Mouse (Mus musculus) right cerebral cortex, postnatal 25 days (tissue): ENCODE results near the gene Gm21974.
"Not testable (repeated sequence)": the region's sequence is repeated elsewhere in the genome, so short reads cannot be mapped to it uniquely, and the experiment has no call there.

ENCODE experiments used
- DNase-seq: peaks from one replicate; pipeline ENCODE4 v3.0.0; 2022

The Gm21974 gene

GRCm38 (mm10) chr7:127875627-127876001, 19.6 kb downstream of the Gm21974 start:
- DNase-seq: peak; percentile 95

GRCm38 (mm10) chr7:127874812-127875626, 20.2 kb downstream of the Gm21974 start:
- no peak for DNase-seq

DNA sequence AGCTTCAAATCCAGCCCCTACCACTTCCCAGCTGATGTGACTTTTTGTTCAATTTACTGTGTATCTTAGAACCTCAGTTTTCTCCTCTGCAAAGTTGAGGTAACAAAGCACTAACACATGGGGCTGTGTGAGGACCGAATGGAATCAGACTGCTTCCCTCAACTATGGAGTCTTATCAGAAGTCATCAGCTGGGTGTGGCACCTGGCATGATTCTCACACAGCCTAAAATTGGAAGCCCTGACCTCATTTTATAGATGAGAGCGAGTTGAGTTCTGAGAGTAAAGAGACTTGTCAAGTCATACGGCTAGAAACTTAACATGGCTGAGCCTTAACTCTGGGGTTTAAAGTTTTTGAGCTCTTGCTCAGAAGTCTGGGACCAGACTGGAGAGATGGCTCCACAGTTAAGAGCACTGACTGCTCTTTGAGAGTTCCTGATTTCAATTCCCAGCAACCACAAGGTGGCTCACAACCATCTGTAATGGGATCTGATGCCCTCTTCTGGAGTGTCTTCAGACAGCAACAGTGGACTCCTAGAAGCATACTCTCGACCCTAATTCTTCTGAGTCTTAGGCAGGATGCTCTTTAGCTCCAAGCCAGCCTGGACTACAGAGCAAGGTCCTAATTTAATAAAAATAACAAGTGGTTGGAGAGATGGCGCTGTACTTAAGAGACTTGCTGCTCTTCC, 25.0 kb downstream of the Gm21974 start:
- DNase-seq: no peak

GRCm38 (mm10) chr7:127869149-127869810, 26.0 kb downstream of the Gm21974 start:
- DNase-seq: peak; percentile 15

GRCm38 (mm10) chr7:127867641-127868040, 27.6 kb downstream of the Gm21974 start:
- DNase-seq: no peak

DNA sequence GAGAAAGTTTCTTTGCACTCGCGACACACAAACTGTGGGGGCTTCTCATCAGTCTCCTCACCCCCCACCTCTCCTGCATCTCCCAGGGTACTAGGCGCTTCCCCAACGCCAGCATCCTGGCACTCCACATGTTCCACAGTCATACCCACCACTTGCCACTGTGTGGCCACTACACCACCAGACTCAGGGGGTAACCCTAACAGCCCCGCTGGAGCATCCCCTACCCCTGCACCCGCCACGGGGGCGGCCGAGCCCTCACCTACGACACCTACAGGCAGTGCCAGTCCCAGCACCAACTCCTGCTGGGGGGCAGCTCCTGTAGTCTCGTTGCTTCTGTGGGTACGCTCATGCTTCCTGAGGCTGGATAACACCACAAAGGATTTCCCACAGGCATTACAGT, 28.8 kb downstream of the Gm21974 start:
- DNase-seq: no peak

GRCm38 (mm10) chr7:127858258-127858657, 37.0 kb downstream of the Gm21974 start:
- DNase-seq: no peak

DNA sequence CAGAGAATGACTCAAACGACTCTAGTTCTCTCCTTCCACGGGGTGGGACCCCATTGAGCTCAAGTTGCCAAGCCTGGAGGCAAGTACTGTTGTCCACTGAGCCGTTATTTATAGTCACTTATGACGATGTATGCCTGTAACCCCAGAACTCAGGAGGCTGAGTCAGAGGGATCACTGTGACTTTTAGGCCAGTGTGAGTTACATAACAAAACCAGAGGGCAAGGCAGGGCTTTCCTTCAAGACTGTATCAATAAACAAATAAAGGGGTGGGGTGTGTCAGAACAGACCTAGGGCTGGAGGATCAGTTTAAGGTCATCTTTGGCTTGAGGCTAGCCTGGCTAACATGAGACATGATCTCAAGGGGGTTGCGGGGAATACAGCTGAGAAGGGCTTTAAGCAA, 44.3 kb downstream of the Gm21974 start:
- no peak for DNase-seq

DNA sequence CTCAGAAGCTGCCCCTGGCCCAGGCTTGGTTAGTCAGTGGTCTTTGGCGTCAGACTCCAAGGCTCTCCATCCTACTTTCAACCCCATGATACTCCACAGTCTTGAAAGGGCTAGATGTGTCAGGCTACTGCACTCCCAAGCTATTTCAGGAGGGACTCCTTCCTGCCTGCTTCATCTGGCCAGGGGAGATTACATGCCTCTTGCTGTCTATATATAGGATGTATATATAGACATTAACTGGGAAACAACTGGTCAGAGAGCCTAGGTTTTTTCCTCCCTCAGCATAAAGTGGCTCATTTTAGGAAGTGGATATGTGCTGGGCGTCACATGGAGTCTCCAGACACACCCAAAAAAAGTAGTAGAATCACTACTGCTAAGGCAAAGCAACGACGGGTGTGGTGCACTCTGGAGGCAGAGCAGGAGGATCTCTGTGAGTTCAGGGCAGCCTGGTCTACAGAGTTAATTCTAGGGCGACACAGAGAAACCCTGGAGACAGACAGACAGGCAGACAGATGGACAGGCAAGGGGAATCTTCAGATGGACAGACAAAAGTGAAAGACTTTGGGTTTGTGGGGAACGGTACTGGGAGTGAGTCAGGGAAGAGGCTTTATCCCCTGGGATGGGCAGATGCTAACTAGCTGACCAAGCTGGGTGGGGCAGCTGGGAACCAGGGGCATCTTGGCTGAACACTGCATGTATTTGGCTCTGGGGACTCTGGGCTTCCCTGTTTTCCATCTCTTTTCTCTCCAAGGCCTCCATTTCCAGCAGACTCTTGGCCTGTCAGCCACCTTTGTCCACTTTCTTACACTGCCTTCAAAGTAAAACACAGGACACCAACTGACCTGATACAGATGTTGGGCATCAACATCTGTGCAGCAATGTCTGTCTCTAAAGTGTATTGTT, 45.0 kb downstream of the Gm21974 start:
- no peak for DNase-seq

- DNase-seq: peak; percentile 83
Observed at GRCm38 (mm10) chr7:127842001-127842718, 53.1 kb downstream of the Gm21974 start.

- DNase-seq: peak; percentile 98
Observed at GRCm38 (mm10) chr7:127841340-127842000, 53.8 kb downstream of the Gm21974 start.

DNA sequence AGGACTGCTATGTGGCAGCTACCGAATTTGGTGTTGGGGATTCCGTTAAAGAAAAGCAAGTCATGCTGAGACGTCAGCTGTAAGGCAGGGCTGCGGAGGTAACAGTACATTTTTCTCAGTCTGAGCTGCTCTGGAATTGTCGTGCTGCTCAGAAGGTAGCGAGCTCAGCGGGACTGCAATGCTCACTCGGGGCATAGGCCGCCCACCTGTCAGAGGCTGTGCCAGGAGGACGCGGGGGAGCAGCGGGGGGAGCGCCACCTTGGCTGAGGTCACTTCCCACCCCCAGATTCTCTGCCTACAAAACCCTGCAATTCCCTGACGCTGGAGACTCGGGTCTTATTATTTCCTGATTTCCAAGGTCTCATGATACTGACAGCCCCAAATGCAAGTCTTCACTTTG, 54.4 kb downstream of the Gm21974 start:
- peak; percentile 79 for DNase-seq

- not testable (repeated sequence) for DNase-seq
Observed at GRCm38 (mm10) chr7:127840031-127840430, 55.2 kb downstream of the Gm21974 start.

DNA sequence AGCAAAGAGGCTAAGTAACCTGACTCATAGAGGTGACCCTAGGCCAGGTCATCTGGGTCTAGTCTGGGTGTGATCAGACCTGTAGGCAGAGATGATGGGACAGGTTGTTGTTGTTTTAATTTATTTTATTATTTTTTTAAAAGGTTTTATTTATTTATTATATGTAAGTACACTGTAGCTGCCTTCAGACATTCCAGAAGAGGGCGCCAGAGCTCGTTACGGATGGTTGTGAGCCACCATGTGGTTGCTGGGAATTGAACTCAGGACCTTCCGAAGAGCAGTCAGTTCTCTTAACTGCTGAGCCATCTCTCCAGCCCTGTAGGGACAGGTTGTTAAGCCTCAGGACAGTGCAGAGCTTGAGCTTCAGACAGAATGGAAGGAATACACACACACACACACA, 57.4 kb downstream of the Gm21974 start:
- DNase-seq: not testable (repeated sequence)

DNA sequence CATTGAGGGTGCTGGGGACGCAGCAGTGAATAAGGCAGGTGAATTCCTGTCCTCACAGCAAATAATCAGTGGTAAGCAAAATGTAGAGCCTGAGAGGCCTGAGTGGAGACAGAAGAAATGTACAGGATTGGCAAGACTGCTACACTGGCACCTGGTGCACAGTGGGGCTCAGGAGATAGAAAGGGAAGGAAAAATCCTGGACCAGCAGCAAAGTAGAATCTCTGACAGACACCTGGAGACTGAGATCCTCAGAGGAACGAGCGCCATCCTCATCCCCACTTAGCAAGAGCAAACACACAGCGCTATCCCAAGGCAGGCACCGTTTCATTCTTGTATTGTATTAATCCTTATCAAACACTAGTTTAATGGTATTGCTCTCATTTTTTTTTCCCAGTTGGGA, 57.8 kb downstream of the Gm21974 start:
- no peak for DNase-seq
